Mouse (Mus musculus) heart, postnatal 4 days (tissue): ENCODE results near the gene Omg. TPM values are rescaled to one million over a fixed set of nuclear protein-coding genes. Genes with fewer than 3 reads are reported as not detected.

Experiments
- DNase-seq: peaks from one replicate; pipeline ENCODE4 v3.0.0; 2021
- total RNA-seq, 2 experiments: library from RNA; stranded (reverse); gene quantifications; 2 replicates each; pipeline ENCODE4 v1.2.3; 2021

Gene Omg
- total RNA-seq, 2 experiments from 2014 or later = not detected

DNA sequence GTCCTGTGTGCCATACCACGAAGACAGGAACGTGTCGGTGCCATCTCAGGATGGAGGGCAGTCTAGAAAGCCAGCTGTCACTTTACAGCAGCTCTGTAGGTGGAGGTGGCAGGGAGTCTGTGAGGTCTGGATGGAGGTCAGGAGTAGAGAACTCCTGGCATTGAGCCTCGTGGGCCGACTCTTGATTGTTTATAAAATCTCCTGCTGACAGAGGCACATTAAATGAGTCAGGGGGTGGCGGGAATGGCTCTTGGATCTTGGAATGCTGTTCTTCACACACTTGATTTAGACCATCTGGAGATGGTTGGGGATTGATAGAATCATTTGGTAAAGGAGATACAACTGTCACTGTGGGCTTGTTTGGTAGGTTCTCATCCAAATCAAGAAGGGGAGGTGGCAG is 11.4 kb upstream of the Omg start:
- DNase-seq = no peak

DNA sequence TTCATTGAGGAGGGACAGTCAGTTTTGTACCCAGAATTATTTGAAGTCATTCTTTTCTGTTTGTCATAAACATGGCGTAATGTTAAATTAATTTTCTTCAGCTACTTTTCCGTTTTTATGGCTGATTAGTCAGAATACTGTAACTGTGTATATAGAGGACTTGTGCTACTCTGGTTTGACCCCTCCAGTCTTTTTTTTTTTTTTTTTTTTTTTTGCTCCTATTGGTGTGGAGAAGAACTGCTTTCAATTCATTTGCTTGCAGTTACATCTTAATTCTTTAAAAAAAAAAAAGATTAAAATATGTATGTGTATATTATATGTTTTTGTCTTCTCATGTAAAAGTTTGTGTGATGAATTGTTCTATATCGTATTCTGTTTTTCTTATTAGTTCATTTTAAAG is 8.1 kb upstream of the Omg start:
- no peak for DNase-seq

DNA sequence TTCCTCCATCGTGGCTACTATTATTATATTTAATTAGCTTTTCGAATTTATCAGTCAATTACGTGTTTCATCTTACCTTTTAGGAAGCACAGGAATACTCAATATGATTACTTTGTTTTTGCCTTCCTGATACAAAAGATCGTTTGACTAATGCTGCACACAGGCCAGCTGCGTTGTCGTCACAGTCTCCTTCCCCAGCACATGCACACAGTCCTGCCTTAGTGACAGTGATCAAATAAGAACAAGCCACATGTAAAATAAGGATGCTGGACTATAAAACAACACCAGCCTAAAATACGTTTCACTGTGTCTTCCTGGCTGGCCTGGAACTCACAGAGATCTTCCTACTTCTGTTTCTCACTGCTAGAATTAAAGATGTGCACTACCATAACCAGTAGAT is 622 bp upstream of the Omg start:
- DNase-seq = no peak

DNA sequence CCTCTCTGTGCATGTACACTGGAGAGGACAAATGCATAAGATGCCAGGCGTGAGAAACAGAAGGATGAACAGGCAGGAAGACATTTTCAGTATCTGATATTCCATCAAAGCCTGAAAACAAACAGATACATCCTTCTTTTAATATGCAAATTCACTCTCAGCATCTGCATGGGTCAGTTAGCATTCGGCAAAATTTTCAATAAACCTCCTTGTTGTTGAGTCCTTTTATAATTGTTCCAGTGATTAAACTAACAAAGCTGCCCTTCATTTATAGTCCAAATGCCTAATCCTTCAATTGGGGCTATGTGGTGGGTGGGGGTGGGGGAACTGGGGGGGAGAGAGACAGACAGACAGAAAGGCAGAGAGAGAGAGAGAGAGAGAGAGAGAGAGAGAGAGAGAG is 967 bp downstream of the Omg start:
- DNase-seq = no peak

DNA sequence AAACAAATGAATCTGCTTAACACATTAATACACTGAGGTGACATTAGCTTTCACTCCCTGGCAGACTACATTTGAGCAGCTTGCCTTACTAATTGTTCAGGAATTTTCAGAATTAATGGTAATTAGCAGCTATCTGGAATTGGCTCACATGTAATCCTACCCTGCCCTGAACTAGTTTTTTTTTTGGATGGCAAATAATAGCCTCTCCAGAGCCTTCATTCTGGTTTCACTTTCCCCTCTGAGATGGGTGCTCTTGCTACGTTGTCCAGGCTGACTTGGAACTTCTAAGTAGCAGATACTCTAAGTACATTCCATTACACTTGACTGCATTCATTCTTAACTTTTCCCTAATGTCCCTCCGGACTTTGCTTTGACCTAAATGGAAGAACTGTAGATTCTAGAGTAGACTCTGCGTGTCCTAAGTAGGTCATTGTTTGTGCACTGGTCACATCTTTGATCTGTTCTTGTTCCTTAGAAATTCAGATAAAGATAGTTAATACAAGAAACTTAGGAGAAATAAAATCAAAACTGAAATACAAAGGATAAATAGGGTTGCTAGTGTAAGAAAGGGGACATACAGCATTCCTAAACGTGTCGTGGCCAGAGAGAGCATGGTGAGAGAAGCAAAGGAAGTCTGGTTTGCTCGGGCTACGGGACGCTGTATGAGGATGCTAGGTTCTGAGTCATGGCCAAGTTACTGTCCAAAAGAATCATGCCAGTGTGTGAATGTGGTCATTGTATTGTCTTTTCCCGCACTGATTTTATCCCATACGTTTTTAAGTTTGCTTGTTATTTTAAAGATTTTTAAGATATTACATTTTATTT is 8.7 kb downstream of the Omg start:
- DNase-seq = no peak

DNA sequence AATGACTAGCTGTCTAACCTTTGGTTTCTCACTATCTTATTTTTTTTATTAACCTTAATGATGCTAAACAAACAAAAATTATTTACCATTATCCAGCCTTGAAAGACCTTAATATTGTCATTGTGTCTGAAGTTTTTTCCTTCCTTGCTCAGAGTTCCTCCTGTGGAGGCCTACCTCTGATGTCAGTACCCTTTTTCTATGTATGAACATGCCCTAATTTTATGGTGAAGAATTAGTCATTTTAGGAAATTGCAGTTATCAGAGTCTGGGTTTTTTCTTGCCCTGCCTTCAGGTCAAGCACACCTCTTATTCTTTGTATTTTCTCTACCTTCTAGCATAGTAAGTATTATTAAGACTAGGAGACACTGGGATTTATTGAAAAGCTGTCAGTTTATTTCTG is 19.2 kb downstream of the Omg start:
- no peak for DNase-seq

DNA sequence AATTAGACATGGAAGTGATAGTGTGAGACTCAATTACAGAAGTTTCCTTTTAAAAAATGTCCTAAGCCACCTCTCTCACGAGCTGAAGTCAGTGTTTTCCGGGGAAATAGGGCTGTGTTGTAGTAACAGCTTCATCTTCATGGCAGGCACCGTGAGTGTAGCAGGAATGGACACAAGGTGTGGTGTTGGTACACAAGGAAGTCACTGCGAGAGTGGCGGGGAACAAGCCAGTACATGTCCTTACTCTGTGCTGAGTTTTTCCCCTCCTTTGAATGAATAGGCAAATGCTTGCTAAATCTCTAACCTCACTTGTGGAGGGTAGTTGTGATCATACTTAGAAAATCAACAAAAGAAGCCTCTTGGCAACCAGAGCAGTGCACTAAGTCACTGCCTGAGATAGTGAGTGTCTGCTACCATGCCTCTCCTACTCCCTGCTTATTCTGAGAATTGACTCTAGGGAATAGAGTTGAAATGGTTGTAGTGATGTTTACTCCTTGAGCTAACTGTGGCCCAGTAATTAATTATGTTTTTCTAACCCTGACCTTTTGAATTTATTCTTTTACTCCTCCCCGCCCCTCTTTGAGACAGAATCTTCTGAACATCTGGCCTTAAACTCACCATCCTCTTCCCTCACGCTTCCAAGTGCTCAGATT is 19.9 kb downstream of the Omg start:
- no peak for DNase-seq

DNA sequence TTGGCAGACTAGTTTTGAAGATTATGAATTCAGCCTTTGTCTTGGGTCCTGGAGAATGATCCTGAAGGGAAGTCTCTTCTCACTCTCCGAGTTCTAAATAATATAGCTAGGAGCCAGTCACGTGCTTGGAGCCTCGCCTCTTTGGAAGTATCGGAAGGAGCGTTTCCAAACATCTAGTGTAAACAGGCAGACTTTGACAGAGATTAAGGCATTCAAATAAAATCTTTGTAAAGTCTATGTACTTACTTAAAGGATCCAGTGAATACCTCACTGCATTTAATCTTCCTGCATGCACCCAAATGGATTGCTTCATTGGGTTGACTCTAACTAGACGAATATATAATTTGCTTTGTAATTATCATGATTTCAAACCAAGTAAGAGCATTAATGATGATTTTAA is 20.5 kb downstream of the Omg start:
- no peak for DNase-seq

DNA sequence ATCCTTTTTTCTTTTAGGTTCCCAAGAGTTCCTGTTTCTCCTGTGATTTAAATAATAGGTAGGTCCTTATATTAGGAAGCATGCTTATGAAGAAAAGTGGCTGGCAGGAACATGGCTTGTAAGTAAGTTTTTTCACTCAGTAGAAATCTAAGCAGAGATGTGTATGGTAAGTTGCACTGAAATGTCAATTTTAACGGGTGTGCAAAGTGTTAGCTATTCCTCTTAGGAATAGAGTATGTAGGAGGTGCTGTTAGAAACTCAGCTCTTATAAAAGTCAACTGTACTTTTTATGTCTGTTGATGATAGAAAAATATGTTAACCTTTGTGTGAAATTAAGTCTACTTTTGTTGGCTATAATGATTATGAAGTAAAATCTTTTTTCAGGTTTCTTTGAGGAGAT is 35.8 kb downstream of the Omg start:
- DNase-seq = no peak

DNA sequence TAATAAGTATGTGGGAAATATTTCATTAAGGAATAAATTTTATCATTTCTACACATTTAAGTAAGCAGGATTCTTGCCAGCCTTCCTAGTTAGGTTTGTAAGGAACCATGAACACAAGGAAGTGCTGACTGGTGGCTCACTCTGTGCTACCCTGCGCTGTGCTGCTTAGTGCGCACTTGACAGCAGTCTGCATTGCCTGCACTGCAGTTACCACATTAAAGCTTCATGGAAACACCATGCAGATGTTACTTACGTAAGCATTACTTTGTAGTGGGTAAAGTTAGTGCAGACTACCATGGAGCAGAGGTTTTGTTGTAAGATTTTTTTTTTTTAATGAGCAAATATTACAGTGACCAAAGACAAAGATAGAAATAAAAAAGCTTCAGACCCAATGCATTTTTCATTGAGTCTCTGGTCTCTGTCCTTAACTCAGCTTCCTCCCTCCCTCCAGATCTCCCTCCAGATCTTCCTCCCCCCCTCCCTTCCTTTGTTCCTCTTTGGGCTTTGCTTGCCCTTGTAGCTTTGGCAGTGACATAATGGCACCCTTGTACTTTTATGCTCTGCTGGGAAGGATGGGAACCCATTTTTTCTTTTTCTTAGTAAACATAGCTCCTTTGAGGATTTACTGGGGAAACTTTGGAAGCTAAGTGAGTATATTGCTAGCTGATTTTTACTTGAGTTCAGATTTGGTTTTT is 43.0 kb downstream of the Omg start:
- no peak for DNase-seq

DNA sequence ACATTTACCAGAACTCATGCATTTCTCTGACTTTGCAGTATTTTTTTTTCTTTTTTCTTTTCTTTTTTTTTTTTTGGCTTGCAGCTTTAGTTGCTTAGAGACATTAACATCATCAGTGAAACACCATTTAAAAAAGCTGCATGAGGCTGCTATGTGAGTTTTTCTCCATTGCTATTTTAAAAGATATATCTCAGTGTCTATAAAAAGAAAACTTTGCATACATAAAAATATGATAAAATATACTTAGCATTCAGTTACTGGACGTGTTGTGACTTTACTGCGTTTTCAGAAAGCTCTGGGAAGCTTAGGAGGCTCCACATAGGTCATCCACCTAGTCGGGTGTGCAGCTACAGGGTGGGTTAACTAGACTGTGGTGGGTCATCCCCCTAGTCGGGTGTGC is 44.0 kb downstream of the Omg start:
- no peak for DNase-seq

DNA sequence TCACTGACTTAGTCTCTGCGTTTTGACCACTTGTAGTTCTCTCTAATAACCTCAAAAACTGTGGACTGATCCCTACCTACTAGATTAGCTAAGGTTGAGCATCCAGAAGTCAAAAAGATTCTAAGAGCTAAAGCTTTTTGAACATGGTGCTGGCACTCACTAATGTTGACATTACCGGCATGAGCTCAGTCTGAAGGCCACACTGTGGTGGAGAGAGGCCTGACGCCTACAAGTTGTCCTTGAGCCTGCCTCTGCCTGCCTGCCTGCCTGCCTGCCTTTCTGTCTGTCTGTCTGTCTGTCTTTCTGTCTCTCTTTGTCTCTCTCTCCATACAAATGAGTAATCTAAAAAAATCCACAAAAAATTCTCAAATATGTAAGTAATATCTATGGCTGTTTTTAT is 46.0 kb downstream of the Omg start:
- no peak for DNase-seq

DNA sequence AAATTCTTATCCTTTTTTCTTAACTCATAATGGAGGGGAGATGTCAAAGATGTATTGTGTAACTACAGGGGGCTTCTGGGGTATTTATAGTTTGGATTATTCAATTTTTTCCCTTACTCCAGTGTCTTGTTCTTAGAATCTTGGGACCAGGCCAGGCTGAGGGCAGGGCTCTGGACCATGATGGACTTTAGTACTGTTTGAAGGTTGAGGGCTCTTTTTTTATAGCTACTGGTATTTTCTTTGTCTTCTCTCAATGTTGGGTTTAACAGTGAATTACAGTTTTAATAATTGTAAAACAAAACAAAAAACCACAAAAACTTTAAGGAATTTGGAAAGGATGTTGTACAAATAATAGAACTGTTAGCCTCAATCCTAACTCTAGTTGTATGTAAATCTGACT is 50.9 kb downstream of the Omg start:
- DNase-seq = no peak

Other genes with a start within 250 kb of the Omg start
- gene Wsb1, start 249.4 kb downstream of the Omg start, total RNA-seq = 10 to 100 TPM; 67.1 to 82.1 TPM
- not detected for gene Gm9964, start 207.2 kb downstream of the Omg start, total RNA-seq
- 10 to 100 TPM; 43.2 to 44.9 TPM for gene Nf1, start 164.4 kb downstream of the Omg start, total RNA-seq
- under 1 TPM; 0.38 to 0.68 TPM for gene Evi2b, start 19.7 kb upstream of the Omg start, total RNA-seq
- under 1 TPM in 1 of 2 experiments, not detected in 1; 0.10 TPM for gene Evi2, start 26.5 kb upstream of the Omg start, total RNA-seq
- gene Evi2a, start 26.5 kb upstream of the Omg start, total RNA-seq = 1 to 10 TPM; 1.1 to 1.3 TPM
- under 1 TPM; 0.07 to 0.14 TPM for gene Rab11fip4, start 87.1 kb upstream of the Omg start, total RNA-seq